Mouse (Mus musculus): ENCODE data around the gene Cdsn.

Gene Cdsn

DNA sequence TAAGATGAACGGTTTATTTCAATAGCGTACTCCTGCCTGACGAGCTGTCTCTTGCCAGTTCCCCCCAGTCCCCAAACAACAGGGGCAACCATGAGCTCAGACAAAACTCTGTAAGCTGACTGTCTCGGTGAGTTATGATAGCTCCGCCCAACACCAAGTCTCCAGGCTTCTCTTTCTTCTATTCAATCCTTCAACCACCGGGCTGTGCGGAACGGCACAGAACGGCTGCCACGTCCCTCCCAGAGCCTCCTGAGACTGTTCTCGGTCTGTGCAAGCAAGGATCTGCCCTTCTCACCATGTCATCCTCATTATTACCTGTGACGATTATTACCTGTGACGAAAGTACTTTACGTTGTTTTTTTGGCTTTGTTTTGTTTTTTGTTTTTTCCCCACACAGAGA, 18.9 kb downstream of the Cdsn start:
- no peak for DNase-seq (ENCODE audit: low spot score in 2 of 2)

DNA sequence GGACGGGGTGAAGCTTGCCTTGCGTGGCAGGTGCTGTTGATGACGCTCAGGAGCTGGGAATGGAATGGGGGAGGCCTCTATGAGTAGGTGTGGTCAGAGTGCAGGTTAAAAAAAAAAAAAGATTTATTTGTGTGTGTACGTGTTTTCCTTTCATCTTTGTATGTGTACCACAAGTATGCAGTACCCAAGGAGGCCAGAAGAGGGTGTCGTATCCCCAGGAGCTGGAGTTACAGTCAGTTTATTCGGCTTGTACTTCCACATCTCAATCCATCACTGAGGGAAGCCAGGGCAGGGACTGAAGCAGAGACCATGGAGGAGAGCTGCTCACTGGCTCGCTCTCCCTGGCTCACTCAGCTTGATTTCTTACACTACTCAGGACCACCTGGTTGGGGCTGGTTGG, 19.5 kb downstream of the Cdsn start:
- DNase-seq (ENCODE audit: low spot score in 2 of 2): no peak

DNA sequence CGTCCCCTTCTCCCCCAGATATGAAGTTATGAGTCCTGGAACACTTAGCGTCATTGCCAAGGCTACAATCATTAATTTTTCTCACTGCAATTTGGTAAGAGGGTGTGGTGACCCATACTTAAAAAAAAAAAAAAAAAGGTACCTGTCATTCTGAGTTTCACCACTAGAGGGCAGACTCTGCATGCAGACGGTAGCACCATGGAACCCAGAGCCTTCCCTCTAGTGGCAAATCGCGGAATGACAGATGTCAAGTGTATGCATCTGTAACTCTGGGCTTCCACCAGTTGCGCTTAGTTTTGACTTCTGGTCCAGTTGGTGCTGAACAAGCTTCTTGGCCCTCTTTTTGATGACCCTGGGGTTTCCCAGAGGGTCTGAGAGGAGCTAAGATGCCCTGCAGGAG, 26.3 kb downstream of the Cdsn start:
- DNase-seq (ENCODE audit: low spot score in 2 of 2): peak in 1 of 2 experiments; percentile 80

DNA sequence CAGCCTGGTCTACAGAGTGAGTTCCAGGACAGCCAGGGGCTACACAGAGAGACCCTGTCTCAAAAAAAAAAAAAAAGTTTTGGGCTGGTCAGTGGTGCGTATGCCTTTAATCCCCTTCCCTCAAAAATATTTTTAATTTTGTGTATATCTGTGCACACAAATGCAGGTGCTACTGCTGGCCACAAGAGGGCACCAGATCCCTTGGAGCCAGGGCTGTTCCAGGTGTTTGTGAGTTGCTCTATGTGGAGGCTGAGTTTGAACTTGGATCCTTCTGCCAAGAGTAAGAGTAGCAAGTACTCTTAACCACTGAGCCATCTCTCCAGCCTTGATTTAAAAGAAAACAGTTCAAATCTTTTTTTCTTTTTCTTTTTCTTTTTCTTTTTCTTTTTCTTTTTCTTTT, 31.0 kb downstream of the Cdsn start:
- no peak for DNase-seq (ENCODE audit: low spot score in 2 of 2)

DNA sequence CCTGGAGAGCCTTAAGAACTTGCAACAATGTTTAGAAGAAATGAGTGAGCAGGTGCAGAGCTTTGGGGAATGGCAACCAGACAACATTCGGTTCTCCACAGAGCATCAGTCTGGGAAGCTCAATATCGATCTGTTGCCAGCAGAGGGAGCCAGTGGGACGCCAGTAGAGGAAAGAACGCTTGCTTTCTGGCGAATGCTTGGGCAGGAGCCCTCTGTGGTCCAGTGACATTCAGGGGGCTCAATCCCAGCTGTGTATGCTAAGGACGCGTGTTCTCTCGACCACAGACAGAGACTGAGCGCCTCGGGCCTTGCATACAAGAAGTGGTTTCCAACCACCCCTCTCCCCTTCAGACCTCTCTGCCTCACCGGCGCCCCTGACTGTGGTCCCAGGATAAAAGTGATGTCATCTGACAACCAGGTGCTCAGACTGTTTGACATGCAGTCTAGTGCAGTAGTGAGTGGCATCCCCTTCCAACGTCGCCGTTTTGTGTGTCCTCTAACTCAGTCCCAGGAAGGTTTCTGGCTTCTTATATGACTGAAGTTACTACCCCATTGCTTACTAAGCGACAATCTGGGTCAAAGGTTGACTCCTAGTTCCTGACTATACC, 32.5 kb downstream of the Cdsn start:
- peak in 1 of 2 experiments; percentile 89 for DNase-seq (ENCODE audit: low spot score in 2 of 2)

DNA sequence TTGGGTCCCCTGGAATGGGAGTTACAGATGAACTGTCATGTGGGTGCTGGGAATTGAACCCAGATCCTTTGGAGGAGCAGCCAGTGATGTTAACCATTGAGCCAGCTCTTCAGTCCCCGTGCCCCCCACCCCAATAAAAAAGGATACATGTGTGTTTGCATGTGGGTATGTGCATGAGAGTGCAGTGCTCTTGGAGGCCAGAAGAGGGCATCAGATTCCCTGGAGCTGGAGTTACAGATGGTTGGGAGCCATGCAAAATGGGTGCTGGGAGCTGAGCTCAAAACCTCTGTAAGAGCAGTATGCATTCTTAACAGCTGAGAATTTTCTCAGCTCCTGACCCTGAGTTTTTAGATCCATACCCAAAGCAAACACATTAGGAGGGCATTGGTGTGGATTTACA, 35.4 kb downstream of the Cdsn start:
- DNase-seq (ENCODE audit: low spot score in 2 of 2): no peak

DNA sequence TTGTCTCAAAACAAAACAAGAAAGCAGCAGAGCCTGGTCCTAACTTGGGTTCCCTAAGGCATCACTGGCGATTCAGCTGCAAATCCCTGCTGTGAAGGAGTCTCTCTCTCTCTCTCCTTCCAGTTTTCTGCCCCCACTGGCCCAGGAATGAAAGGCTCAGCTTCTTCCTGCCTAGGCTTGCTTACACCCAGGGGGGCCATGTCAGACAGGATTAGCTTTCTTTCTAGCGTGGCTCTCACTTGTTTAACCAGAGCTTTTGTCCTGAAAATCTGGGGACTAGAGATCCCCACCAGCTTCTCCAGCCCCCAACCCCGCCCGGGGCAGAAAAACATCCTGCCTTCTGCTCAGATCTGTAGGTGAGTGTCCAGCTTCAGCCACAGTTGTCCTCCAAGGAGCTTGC, 36.5 kb downstream of the Cdsn start:
- no peak for DNase-seq (ENCODE audit: low spot score in 2 of 2)

DNA sequence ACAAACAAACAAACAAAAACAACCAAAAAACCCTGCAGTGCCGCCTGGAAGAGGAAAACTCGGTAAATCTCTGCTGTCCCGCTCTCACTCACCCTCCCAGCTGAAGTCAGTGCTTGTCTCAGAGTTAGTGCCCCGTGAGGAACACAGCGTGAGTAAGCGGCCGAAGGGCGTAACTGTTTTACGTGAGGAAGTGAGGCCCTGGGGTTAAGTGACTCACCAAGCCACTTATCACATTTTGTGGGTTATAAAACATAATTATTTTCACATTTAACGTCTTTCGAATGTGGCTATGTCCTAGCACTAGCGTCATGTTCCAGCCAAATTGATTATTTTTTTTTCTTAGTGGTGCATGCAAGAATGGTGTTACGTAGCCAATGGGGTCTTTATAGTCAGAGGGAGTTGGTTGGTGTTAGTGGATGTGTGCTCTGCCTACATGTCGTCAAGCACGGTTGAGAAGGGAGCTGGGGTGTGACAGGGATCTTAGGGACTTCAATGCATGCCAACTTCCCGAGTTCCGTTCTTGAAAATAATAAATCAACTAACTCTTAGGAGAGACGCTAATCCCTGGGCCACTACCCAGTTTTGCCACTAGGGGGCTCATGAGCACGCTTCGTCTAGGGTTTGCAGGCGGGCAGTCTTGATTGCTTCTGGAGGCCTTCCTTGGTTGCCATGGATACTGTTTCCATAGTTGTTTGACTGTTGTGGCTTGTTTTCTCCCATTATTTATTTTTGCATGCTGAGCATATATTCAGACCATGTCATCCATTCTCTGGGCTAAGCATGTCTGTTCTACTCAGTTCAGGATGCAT, 38.7 kb downstream of the Cdsn start:
- peak in 1 of 2 experiments; percentile 85 for DNase-seq (ENCODE audit: low spot score in 2 of 2)

DNA sequence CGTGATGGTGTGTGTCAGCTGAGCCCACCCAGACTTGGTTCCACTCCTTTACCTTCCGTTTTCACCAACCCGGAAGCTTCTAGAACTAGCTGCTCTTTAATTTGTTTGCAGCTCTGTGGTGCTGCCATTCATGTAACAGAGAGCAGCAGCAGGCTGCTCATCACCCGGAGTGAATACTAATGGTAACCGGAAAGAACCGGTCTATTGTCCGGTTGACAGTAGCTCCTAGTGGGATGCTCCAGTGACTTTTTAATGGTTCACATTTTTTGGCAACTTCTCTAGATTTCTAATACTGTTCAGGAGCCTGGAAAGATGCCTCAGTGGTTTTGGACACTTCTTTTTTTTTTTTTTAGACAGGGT, 39.3 kb downstream of the Cdsn start:
- no peak for DNase-seq (ENCODE audit: low spot score in 2 of 2)

DNA sequence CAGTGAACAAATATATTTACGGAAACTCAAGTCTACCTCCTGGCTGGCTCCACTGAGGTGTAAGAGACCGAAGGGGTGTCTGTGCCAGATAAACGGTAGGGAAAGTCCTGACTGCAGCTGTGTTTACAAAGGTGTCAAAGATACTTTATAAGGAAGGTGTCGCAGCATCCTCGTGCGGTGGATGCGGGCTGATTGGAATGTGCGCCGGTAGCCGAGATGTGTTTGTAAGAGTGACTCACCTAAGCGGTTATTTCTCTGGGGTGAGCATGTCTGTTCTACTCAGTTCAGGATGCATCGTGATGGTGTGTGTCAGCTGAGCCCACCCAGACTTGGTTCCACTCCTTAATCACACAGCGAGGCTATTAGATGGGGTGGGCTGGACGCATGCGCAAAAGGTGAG, 39.8 kb downstream of the Cdsn start:
- peak in 1 of 2 experiments; percentile 15 for DNase-seq (ENCODE audit: low spot score in 2 of 2)

DNA sequence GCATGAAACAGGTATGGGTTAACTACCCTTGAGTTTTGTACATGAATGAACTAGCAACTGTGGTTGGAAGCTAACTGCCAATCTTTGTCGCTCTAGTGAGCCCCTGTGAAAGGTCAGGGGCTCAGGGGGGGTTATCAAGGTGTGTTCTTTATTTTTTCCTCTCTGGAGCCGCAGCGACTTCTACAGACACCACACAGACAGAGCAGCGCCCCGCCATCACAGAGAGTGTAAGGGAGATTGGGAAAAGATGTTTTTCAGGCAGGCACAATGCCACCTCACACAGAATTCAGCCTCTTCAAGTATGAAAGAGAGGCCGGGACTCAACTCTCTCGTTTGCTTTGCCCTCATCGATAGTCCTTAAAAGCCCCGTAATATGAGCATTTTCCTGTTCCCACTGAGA, 40.2 kb downstream of the Cdsn start:
- no peak for DNase-seq (ENCODE audit: low spot score in 2 of 2)

DNA sequence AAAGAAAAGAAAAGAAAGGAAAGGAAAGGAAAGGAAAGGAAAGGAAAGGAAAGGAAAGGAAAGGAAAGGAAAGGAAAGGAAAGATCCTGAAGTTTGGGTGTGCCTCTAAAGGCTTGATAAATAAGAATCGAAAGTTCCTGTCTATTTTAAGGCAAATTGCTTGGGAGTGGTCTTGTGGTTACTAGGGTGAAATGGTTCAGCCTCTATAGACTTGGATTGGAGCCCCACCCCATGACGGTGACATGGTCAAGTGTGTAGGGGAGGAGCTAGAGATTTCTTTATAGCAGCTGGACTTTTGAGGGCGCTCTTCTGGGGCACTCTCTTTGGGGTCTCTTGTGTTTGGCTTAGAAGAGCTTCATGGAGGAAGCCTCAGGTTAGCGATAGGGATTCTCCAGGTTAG, 41.9 kb downstream of the Cdsn start:
- DNase-seq (ENCODE audit: low spot score in 2 of 2): no peak

DNA sequence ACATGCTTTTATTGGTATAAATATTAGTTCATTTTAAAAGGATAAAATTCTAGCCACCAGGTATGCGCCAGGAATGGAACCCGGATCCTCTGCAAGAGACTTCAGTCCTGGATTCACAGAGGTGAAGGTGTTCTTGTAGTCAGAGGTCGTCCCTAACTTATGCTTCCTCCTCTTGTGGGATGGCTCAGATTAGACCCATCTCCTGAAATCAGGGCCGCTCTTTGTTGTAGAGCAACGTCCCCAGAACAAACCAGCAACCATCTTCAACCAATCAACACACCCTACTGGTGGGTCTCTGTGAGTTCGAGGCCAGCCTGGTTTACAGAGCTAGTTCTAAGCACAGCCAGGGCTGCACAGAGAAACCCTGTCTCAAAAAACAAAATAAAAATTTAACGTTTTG, 42.5 kb downstream of the Cdsn start:
- no peak for DNase-seq (ENCODE audit: low spot score in 2 of 2)

DNA sequence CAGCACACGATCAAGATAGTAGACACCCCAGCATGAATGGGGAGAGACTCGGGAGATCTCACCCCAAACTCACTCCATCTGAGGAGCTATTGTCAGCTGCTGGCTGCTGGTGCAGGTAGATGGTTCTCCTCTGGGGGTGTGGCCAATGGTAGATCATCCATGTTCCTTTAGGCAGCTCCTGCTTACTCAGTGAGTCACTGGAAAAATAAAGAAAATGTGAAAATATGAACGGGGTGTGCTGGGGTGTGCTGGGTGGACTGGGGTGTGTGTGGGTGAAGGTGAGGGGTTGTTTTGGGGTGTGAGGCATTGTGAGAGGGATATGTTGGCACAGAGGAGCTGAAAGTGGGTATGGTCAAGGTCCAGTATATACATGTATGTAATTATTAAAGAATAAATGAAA, 45.5 kb downstream of the Cdsn start:
- no peak for DNase-seq (ENCODE audit: low spot score in 2 of 2)

DNA sequence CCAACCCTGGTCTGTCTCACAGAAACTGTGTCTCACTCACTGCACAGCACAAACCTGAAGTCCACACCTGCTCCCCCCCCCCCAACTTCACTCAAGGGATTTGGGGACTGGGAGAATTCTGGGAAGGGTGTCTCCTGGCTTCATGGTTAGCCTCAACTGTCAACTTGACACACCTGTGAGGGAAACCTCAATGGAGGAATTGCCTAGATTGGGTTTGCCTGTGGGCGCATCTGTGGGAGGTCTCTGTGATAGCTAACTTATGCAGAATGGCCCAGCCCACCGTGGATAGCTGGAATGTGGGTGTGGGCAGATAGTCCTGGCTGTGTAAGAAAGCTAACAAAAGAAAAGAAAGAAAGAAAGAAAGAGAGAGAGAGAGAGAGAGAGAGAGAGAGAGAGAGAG, 49.3 kb downstream of the Cdsn start, which contains the start of gene Sfta2:
Sfta2 (plus strand) TSS at position 301 of the 400 bp plus-strand sequence.
- DNase-seq (ENCODE audit: low spot score in 2 of 2): no peak

DNA sequence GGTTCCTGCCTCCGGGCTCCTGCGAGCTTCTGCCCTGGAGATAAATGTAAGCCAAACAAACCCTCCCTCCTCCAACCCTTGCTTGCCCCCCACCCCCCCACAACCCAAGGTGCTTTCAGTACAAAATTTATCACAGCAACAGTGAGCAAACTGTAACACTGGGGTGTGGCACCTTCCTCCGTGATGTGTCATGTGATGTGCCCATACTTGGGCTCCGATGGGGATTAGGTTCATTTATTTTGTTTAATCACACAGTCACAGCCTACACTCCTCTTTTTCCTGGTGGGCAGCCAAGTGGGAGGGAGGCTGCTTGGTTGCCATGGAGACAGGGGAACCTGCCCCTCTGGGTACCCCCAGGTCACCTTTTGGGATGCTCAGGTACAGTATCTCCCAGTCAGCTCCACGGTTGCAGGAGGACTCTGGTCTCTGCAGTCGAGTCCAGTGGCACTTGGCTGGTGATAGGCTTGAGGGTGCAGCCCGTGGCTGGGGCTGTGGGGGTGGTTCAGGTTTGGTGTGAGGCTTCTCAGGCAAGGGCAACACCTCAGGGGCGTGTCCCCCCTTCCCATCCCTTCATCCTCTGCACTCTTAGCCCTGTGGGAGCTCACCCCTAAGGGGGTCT, 49.9 kb downstream of the Cdsn start:
- no peak for DNase-seq (ENCODE audit: low spot score in 2 of 2)

All from left cerebral cortex, adult 9 months (tissue).